Mouse (Mus musculus) CD4-positive helper T cell, adult 2 months (primary cell): ENCODE measurements at regions not wholly inside any gene's neighbourhood (a gene's known extent, or its start where the extent isn't known, plus 50 kb on each side); places are given as distances from the start of the nearest gene placed in this dataset.

Experiments used
- DNase-seq: peaks from one replicate; pipeline ENCODE4 v3.0.0-alpha.2; 2012; ENCODE audit warnings: low read depth, missing footprints, low spot score

GRCm38 (mm10) chr12:109881108-109881507, 281.0 kb upstream of the Rtl1 start:
- DNase-seq, result no peak

- no peak for DNase-seq
Observed at GRCm38 (mm10) chr12:109891206-109891605, 291.1 kb upstream of the Rtl1 start.

GRCm38 (mm10) chr12:109892834-109893233, 292.7 kb upstream of the Rtl1 start:
- no peak for DNase-seq

- no peak for DNase-seq
Observed at GRCm38 (mm10) chr12:109893657-109894056, 293.5 kb upstream of the Rtl1 start.

- DNase-seq, result no peak
Observed at GRCm38 (mm10) chr12:109895389-109895788, 295.3 kb upstream of the Rtl1 start.

GRCm38 (mm10) chr12:109896397-109896796, 296.3 kb upstream of the Rtl1 start:
- no peak for DNase-seq

- DNase-seq, result no peak
Observed at GRCm38 (mm10) chr12:109896906-109897305, 296.8 kb upstream of the Rtl1 start.

GRCm38 (mm10) chr12:109897861-109898385, 297.8 kb upstream of the Rtl1 start:
- no peak for DNase-seq

- no peak for DNase-seq
Observed at GRCm38 (mm10) chr12:109899420-109899819, 299.3 kb upstream of the Rtl1 start.

GRCm38 (mm10) chr12:109910966-109911495, 310.9 kb upstream of the Rtl1 start:
- no peak for DNase-seq

- DNase-seq, result no peak
Observed at GRCm38 (mm10) chr12:109911506-109911905, 311.4 kb upstream of the Rtl1 start.

- no peak for DNase-seq
Observed at GRCm38 (mm10) chr12:109917761-109918160, 317.6 kb upstream of the Rtl1 start.

- DNase-seq, result no peak
Observed at GRCm38 (mm10) chr12:109918901-109919300, 318.8 kb upstream of the Rtl1 start.

- DNase-seq, result no peak
Observed at GRCm38 (mm10) chr12:109922111-109922510, 322.0 kb upstream of the Rtl1 start.

GRCm38 (mm10) chr12:109925866-109926265, 325.7 kb upstream of the Rtl1 start:
- no peak for DNase-seq

- DNase-seq, result no peak
Observed at GRCm38 (mm10) chr12:109926643-109927042, 326.5 kb upstream of the Rtl1 start.

- DNase-seq, result no peak
Observed at GRCm38 (mm10) chr12:109946179-109946578, 332.7 kb upstream of the Dio3 start.

GRCm38 (mm10) chr12:109946936-109947335, 331.9 kb upstream of the Dio3 start:
- no peak for DNase-seq

GRCm38 (mm10) chr12:109947886-109948433, 330.9 kb upstream of the Dio3 start:
- DNase-seq, result no peak

GRCm38 (mm10) chr12:109948434-109948984, 330.4 kb upstream of the Dio3 start:
- no peak for DNase-seq

GRCm38 (mm10) chr12:109949231-109949965, 329.5 kb upstream of the Dio3 start:
- DNase-seq, result no peak

GRCm38 (mm10) chr12:109950632-109951031, 328.2 kb upstream of the Dio3 start:
- DNase-seq, result no peak

GRCm38 (mm10) chr12:109951473-109951872, 327.4 kb upstream of the Dio3 start:
- no peak for DNase-seq
